Mouse (Mus musculus): ENCODE measurements around the gene Gm20449. TPM values are rescaled to one million over a fixed set of nuclear protein-coding genes. Genes with fewer than 3 reads are reported as not detected.

Gm20449 gene
- polyA plus RNA-seq, 1 experiment: not detected

Other genes starting within 250 kb of the Gm20449 start
- gene AI987944, start 106.0 kb downstream of the Gm20449 start, polyA plus RNA-seq (2012; ENCODE audit: insufficient read depth, insufficient read length, missing spikeins): 9.0 and 12.7 TPM in 2 replicates
- gene Vmn2r57, start 50.7 kb downstream of the Gm20449 start, polyA plus RNA-seq (2012; ENCODE audit: insufficient read depth, insufficient read length, missing spikeins): 0.33 and 0.55 TPM in 2 replicates
- 2.8 TPM in 2 replicates for gene AW146154, start 473 bp upstream of the Gm20449 start, polyA plus RNA-seq (2012; ENCODE audit: insufficient read depth, insufficient read length, missing spikeins)
- not detected in 2 replicates for gene Gm6871, start 74.2 kb upstream of the Gm20449 start, polyA plus RNA-seq (2012; ENCODE audit: insufficient read depth, insufficient read length, missing spikeins)
- gene 2610021A01Rik, start 99.8 kb upstream of the Gm20449 start, polyA plus RNA-seq (2012; ENCODE audit: insufficient read depth, insufficient read length, missing spikeins): 5.0 and 7.3 TPM in 2 replicates
- gene Zfp788, start 133.8 kb upstream of the Gm20449 start, polyA plus RNA-seq (2012; ENCODE audit: insufficient read depth, insufficient read length, missing spikeins): 5.3 and 7.2 TPM in 2 replicates

Measured in brown adipose tissue, adult 24 weeks (tissue).